Mouse (Mus musculus): ENCODE results near the gene Herpud2. TPM values are rescaled to one million over a fixed set of nuclear protein-coding genes. Genes with fewer than 3 reads are reported as not detected.

Gene Herpud2
- total and polyA plus RNA-seq, 3 experiments = 4.2 to 16.2 (median 8.3) TPM

DNA sequence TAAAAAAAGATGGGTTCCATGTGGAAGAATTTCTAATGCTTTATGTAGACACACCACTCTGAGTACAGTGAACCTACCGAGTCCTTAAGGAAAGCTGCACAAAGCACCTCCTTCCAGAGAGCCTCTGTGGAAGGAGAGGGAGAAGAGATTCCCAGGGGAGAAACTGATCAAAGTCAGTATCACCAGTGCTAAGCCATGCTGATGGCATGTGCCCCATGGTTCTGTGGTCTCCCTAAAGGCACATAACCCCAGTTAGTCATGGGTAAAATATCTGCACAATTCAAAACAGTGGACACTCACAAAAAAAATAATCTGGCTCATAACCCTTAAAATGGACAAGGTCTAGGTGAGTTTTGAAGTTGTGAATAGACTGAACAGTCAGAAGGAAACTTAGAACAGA lies 48.7 kb downstream of the Herpud2 start:
- no peaks in the 10 kb centered on the region for H3K27me3 ChIP-seq (replicated peaks)
- no peak overlapping the region for H3K4me3 ChIP-seq (replicated peaks in 1 of 3; ENCODE audit: low read depth in 2 of 3, low read length in 2 of 3, poor library complexity in 1 of 3)
- H3K4me2 ChIP-seq (ENCODE audit: insufficient read depth, low read depth, poor library complexity, severe bottlenecking) = no peak overlapping the region
- in situ Hi-C loops (cut with MboI; ENCODE audit: low pct_ligation_motif_present, low pct_unique_long_range_greater_than_20kb, low sequenced_read_pairs) = no loop called here
- H3K9me3 ChIP-seq (replicated peaks; ENCODE audit: low read length) = peaks cover 3% of the 10 kb centered on the region
- no peak overlapping the region for H3K27ac ChIP-seq (ENCODE audit: insufficient read depth, low read depth)
- dilution Hi-C loops (cut with MboI; ENCODE audit: extremely low pct_ligation_motif_present, extremely low pct_unique_long_range_greater_than_20kb, low sequenced_read_pairs) = no loop called here
- H3K36me3 ChIP-seq (replicated peaks in 1 of 2; ENCODE audit: control insufficient read depth in 1 of 2, insufficient read depth in 1 of 2, low read length in 1 of 2) = peaks cover 9 to 24% of the 10 kb centered on the region in 2 experiments
- no peaks in the 10 kb centered on the region for H3K79me2 ChIP-seq (replicated peaks; ENCODE audit: control insufficient read depth, extremely low read depth, insufficient read depth, poor library complexity, severe bottlenecking)
- no peaks in the 10 kb centered on the region for H3K4me1 ChIP-seq (ENCODE audit: control insufficient read depth in 1 of 2, insufficient read depth in 2 of 2)
- DNase-seq (ENCODE audit: extremely low read depth) = no peak
- TF ChIP-seq PAX5 (IDR thresholded peaks at IDR 0.05; ENCODE audit: low read length) = no peak
- TF ChIP-seq MAFK (IDR thresholded peaks at IDR 0.05; ENCODE audit: insufficient replicate concordance, low read length) = no peak
- no peak overlapping the region for H3K9ac ChIP-seq (ENCODE audit: insufficient read depth, low read depth)

DNA sequence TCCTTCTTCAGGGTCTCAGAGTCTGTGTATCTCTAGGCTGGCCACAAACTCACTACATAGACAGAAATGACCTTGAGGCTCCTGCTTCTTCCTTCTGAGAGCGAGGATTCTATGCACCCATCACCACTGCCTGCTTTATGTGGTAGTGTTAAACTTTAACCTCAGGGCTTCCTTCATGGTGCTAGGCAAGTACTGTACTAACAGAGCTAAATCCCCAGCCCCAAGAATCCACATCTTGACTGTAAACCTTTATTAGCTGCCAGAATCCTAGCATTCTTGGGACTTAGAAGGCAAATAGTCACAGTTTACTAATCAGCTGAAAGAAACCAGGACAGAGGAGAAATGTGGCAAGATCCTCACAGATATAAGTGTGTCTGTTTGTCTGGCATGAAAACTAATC lies 60.8 kb downstream of the Herpud2 start:
- H3K9me3 ChIP-seq (replicated peaks; ENCODE audit: low read length) = no peaks in the 10 kb centered on the region
- H3K9ac ChIP-seq (ENCODE audit: insufficient read depth, low read depth) = no peak overlapping the region
- no peak overlapping the region for H3K4me2 ChIP-seq (ENCODE audit: insufficient read depth, low read depth, poor library complexity, severe bottlenecking)
- H3K4me1 ChIP-seq (ENCODE audit: control insufficient read depth in 1 of 2, insufficient read depth in 2 of 2) = 0 out of 4 replicates have a peak, but pooled peaks cover 0 to under 1% of the 10 kb centered on the region in 2 experiments
- H3K36me3 ChIP-seq (replicated peaks in 1 of 2; ENCODE audit: control insufficient read depth in 1 of 2, insufficient read depth in 1 of 2, low read length in 1 of 2) = no peaks in the 10 kb centered on the region
- H3K4me3 ChIP-seq (replicated peaks in 1 of 3; ENCODE audit: low read depth in 2 of 3, low read length in 2 of 3, poor library complexity in 1 of 3) = no peak overlapping the region
- no peak overlapping the region for H3K27ac ChIP-seq (ENCODE audit: insufficient read depth, low read depth)
- dilution Hi-C loops (cut with MboI; ENCODE audit: extremely low pct_ligation_motif_present, extremely low pct_unique_long_range_greater_than_20kb, low sequenced_read_pairs) (no loop called here), in situ Hi-C loops (cut with MboI; ENCODE audit: low pct_ligation_motif_present, low pct_unique_long_range_greater_than_20kb, low sequenced_read_pairs) (loop anchor here (10.0 kb wide), 1 partner anchor 46 kb away; no protein-coding TSS in a partner anchor)
- H3K27me3 ChIP-seq (replicated peaks) = no peaks in the 10 kb centered on the region
- no peaks in the 10 kb centered on the region for H3K79me2 ChIP-seq (replicated peaks; ENCODE audit: control insufficient read depth, extremely low read depth, insufficient read depth, poor library complexity, severe bottlenecking)
- TF ChIP-seq MAZ (IDR thresholded peaks at IDR 0.05; ENCODE audit: low read depth, low read length) = no peak
- TF ChIP-seq SIN3A (IDR thresholded peaks at IDR 0.05; ENCODE audit: low read length) = no peak
- no peak for TF ChIP-seq GABPA (IDR thresholded peaks at IDR 0.05; ENCODE audit: insufficient replicate concordance, low read depth, low read length)
- TF ChIP-seq ZMIZ1 (IDR thresholded peaks at IDR 0.05; ENCODE audit: low read depth, low read length) = no peak
- TF ChIP-seq ELF1 (IDR thresholded peaks at IDR 0.05; ENCODE audit: low read depth, low read length) = no peak
- TF ChIP-seq MAFK (IDR thresholded peaks at IDR 0.05; ENCODE audit: insufficient replicate concordance, low read length) = no peak
- TF ChIP-seq ZC3H11A (IDR thresholded peaks at IDR 0.05; ENCODE audit: low read depth, low read length) = no peak
- no peak for TF ChIP-seq NRF1 (IDR thresholded peaks at IDR 0.05; ENCODE audit: low read depth, low read length)
- TF ChIP-seq UBTF (IDR thresholded peaks at IDR 0.05; ENCODE audit: low read depth, low read length) = no peak
- TF ChIP-seq JUND (conservative IDR thresholded peaks at IDR 0.05; ENCODE audit: low read depth, low read length) = no peak
- TF ChIP-seq MYC (IDR thresholded peaks at IDR 0.05; ENCODE audit: low read depth, low read length) = no peak
- no peak for TF ChIP-seq JUN (IDR thresholded peaks at IDR 0.05; ENCODE audit: insufficient read depth, low read depth, low read length)
- no peak for TF ChIP-seq TCF12 (IDR thresholded peaks at IDR 0.05; ENCODE audit: low read depth, low read length)
- TF ChIP-seq USF1 (IDR thresholded peaks at IDR 0.05; ENCODE audit: low read depth, low read length) = no peak
- TF ChIP-seq CTCF (conservative IDR thresholded peaks at IDR 0.05 in 1 of 2, IDR thresholded peaks at IDR 0.05 in 1 of 2; ENCODE audit: low read depth in 2 of 2, low read length in 2 of 2) = no peak
- DNase-seq (ENCODE audit: extremely low read depth) = no peak
